Mouse (Mus musculus): ENCODE results near the gene Acnat2. TPM values are rescaled to one million over a fixed set of nuclear protein-coding genes. Genes with fewer than 3 reads are reported as not detected.
"Not testable (repeated sequence)": the region's sequence is repeated elsewhere in the genome, so short reads cannot be mapped to it uniquely, and the experiment has no call there.

Gene Acnat2
- not detected in 2 replicates for polyA plus RNA-seq (2015; fragmentation: Nextera tagmentation; extraction: Ambion mirVana)

GRCm38 (mm10) chr4:49407957-49408356 is at the start of gene Acnat2:
Gene Acnat2 (minus strand): TSS chr4:49408151.
- H3K36me3 ChIP-seq (ENCODE audit: poor library complexity, severe bottlenecking); H3K4me1 ChIP-seq; H3K27ac ChIP-seq; H3K4me3 ChIP-seq; H3K9ac ChIP-seq; H3K4me2 ChIP-seq; H3K27me3 ChIP-seq; ATAC-seq; H3K9me3 ChIP-seq (replicated peaks): not testable (repeated sequence)
- 89% methylated on average over 5 of the region's 5 CpGs for WGBS

- WGBS, result 74% methylated on average over 2 of the region's 2 CpGs
- no peak overlapping the region for H3K9ac ChIP-seq
Measured at GRCm38 (mm10) chr4:49456171-49456570, 48.2 kb upstream of the Acnat2 start.

GRCm38 (mm10) chr4:49451848-49452551 is 44.0 kb upstream of the Acnat2 start:
- 85% methylated on average over 1 of the region's 1 CpGs for WGBS
- H3K9ac ChIP-seq, result no peak overlapping the region
- no peaks in the 10 kb centered on the region for H3K36me3 ChIP-seq (ENCODE audit: poor library complexity, severe bottlenecking)
- no peaks in the 10 kb centered on the region for H3K27me3 ChIP-seq
- no peak overlapping the region for H3K4me3 ChIP-seq
- no peak overlapping the region for H3K4me2 ChIP-seq
- H3K27ac ChIP-seq, result no peak overlapping the region
- H3K4me1 ChIP-seq, result no peaks in the 10 kb centered on the region
- no peaks in the 10 kb centered on the region for H3K9me3 ChIP-seq (replicated peaks)
- no peak for ATAC-seq

More at GRCm38 (mm10) chr4:49456171-49456570, 48.2 kb upstream of the Acnat2 start:
- Histone ChIP-seq H3K4me2 (no peak overlapping the region), H3K27me3 (no peaks in the 10 kb centered on the region), H3K27ac (no peak overlapping the region), H3K9me3 (replicated peaks) (no peaks in the 10 kb centered on the region), H3K4me3 (no peak overlapping the region), H3K4me1 (no peaks in the 10 kb centered on the region), H3K36me3 (ENCODE audit: poor library complexity, severe bottlenecking) (no peaks in the 10 kb centered on the region)
- no peak for ATAC-seq

DNA sequence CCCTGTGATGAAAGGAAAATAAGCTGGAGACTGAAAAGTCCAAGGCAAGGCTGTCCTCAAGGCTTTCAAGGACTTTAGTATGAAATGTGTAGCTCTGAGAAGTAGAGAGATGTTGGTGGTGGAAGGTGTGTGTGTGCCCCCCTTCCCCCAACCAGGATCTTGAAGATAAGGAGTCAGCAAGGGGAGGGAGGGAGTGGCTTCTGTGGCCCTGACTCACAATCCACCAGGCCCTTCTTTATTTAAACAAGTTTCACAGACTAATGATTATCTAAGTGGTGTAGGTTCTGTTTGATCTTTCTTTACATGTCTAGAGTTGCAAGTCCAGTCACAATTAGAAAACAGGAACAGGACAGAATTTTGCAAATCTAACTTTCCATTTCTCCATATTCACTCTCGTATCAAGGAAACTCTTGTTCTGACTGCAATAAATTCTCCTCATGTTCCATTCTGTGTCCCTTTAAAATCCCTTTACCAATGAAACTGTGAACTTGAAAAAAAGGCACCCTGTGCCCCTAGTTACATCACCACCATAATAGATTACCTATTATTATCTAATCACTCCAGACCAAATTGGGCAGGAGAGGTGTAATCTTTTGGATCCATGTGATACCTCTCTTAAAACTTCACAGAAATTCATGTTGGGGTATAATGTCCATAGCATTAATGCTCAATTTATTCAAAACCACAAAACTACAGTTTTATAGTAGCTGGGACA is 43.3 kb upstream of the Acnat2 start:
- WGBS, result 75% methylated on average over 1 of the region's 1 CpGs
- H3K4me2 ChIP-seq; H3K27ac ChIP-seq; H3K4me3 ChIP-seq; H3K36me3 ChIP-seq (ENCODE audit: poor library complexity, severe bottlenecking); ATAC-seq; H3K27me3 ChIP-seq; H3K9me3 ChIP-seq (replicated peaks); H3K4me1 ChIP-seq; H3K9ac ChIP-seq: not testable (repeated sequence)

DNA sequence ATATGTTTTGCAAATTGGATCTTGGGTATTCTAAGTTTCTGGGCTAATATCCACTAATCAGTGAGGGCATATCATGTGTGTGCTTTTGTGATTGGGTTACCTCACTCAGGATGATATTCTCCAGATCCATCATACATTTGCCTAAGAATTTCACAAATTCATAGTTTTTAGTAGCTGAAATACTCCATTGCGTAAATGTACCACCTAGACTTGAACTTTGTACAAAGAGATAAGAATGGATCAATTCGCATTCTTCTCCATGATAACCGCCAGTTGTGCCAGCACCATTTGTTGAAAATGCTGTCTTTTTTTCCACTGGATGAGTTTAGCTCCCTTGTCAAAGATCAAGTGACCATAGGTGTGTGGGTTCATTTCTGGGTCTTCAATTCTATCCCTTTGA is 29.0 kb upstream of the Acnat2 start:
- H3K4me1 ChIP-seq; H3K27me3 ChIP-seq; H3K9me3 ChIP-seq (replicated peaks); H3K27ac ChIP-seq; H3K4me2 ChIP-seq; H3K9ac ChIP-seq; H3K36me3 ChIP-seq (ENCODE audit: poor library complexity, severe bottlenecking); H3K4me3 ChIP-seq; ATAC-seq: not testable (repeated sequence)
- WGBS, result 96% methylated on average over 3 of the region's 3 CpGs

GRCm38 (mm10) chr4:49410151-49410550 is 2.2 kb upstream of the Acnat2 start:
- H3K27ac ChIP-seq; H3K27me3 ChIP-seq; H3K36me3 ChIP-seq (ENCODE audit: poor library complexity, severe bottlenecking); H3K9me3 ChIP-seq (replicated peaks); H3K9ac ChIP-seq; H3K4me3 ChIP-seq; H3K4me1 ChIP-seq; H3K4me2 ChIP-seq; ATAC-seq: not testable (repeated sequence)
- 85% methylated on average over 2 of the region's 2 CpGs for WGBS

- Histone ChIP-seq H3K27ac (no peak overlapping the region), H3K4me2 (no peak overlapping the region), H3K4me1 (no peaks in the 10 kb centered on the region), H3K4me3 (no peak overlapping the region), H3K9me3 (replicated peaks) (no peaks in the 10 kb centered on the region), H3K36me3 (ENCODE audit: poor library complexity, severe bottlenecking) (no peaks in the 10 kb centered on the region), H3K9ac (no peak overlapping the region), H3K27me3 (no peaks in the 10 kb centered on the region)
- WGBS, result 57% methylated on average over 2 of the region's 2 CpGs
- ATAC-seq, result no peak
Measured at GRCm38 (mm10) chr4:49386873-49387272, 21.1 kb downstream of the Acnat2 start.

GRCm38 (mm10) chr4:49383576-49384318 is 24.2 kb downstream of the Acnat2 start:
- not testable (repeated sequence) for H3K36me3 ChIP-seq (ENCODE audit: poor library complexity, severe bottlenecking); H3K27me3 ChIP-seq; H3K4me3 ChIP-seq; H3K9ac ChIP-seq; H3K4me1 ChIP-seq; H3K4me2 ChIP-seq; ATAC-seq; H3K9me3 ChIP-seq (replicated peaks); H3K27ac ChIP-seq
- WGBS, result 88% methylated on average over 2 of the region's 2 CpGs

DNA sequence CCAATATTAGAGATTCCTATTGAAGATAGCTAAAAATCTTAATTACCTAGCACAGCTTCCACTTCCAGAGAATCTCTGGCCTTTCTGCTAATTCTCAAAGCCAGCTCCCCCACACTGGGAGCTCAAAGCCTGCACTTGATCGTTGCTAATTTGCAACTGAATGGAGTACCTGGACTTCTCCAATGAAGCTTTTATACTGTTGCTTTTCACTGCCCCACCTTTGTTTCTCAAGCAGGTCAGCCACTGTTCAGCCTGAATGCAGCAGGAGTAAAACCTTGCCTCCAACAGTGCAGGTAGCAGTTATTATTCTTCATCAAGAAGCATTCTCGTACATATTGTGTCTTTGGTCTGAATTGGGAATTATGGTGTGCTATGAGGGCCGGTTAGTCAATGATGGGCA is 39.9 kb downstream of the Acnat2 start:
- ATAC-seq; H3K27me3 ChIP-seq; H3K4me2 ChIP-seq; H3K9ac ChIP-seq; H3K36me3 ChIP-seq (ENCODE audit: poor library complexity, severe bottlenecking); H3K4me1 ChIP-seq; H3K9me3 ChIP-seq (replicated peaks); H3K4me3 ChIP-seq; H3K27ac ChIP-seq: not testable (repeated sequence)
- WGBS, result 77% methylated on average over 3 of the region's 3 CpGs

GRCm38 (mm10) chr4:49357097-49357496 is 50.9 kb downstream of the Acnat2 start:
- Histone ChIP-seq H3K27ac (no peak overlapping the region), H3K27me3 (no peaks in the 10 kb centered on the region), H3K9ac (no peak overlapping the region), H3K4me1 (no peaks in the 10 kb centered on the region), H3K4me3 (no peak overlapping the region), H3K4me2 (no peak overlapping the region), H3K9me3 (replicated peaks) (no peaks in the 10 kb centered on the region), H3K36me3 (ENCODE audit: poor library complexity, severe bottlenecking) (no peaks in the 10 kb centered on the region)
- WGBS, result 77% methylated on average over 2 of the region's 2 CpGs
- ATAC-seq, result no peak

DNA sequence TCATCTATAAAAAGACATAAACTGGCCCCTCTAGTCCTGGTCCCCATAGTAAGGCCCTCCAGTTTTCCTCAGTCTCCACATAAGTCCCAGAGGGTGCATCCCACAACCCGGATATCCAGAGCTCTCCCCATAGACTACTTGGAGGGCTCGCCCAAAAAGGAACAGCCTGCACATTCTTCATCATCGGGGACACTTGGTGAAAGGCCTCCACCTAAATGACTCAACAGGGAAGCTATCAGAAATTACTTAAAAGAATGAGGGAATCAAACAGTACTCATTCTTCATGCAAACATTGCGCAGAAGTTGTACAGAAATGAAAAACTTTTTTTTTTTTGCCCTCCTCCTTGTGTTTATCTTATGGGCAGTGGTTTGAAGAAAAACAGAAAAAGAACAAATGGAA is 57.5 kb downstream of the Acnat2 start:
- whole genome bisulfite sequencing, result 95% methylated on average over 4 of the region's 4 CpGs
- H3K4me2 ChIP-seq, result no peak overlapping the region
- no peaks in the 10 kb centered on the region for H3K27me3 ChIP-seq
- no peak overlapping the region for H3K27ac ChIP-seq
- no peaks in the 10 kb centered on the region for H3K9me3 ChIP-seq (replicated peaks)
- H3K36me3 ChIP-seq (ENCODE audit: poor library complexity, severe bottlenecking), result no peaks in the 10 kb centered on the region
- no peak for ATAC-seq
- H3K9ac ChIP-seq, result no peak overlapping the region
- no peaks in the 10 kb centered on the region for H3K4me1 ChIP-seq
- no peak overlapping the region for H3K4me3 ChIP-seq

DNA sequence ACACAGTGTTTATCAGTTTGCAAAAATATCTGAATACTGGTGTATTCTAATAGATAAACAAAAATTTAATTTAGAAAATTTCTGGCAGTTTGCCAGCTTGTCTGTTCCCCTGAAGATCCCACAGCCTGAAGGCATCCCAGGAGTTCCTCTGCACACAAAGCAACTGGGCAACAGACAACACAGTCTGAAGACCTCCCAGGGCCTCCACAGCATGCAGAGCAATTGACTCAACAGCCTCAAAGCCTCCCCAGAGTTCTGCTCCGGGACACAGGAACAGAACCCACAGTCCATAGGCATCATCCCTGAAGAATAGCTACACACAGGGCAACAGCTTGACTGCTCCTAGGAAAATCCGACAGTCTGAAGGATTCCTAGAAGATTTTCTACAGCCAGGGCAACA is 59.3 kb downstream of the Acnat2 start:
- no peak overlapping the region for H3K4me2 ChIP-seq
- ATAC-seq, result no peak
- H3K9ac ChIP-seq, result no peak overlapping the region
- 36% methylated on average over 2 of the region's 2 CpGs for WGBS
- no peaks in the 10 kb centered on the region for H3K36me3 ChIP-seq (ENCODE audit: poor library complexity, severe bottlenecking)
- H3K4me1 ChIP-seq, result no peaks in the 10 kb centered on the region
- no peak overlapping the region for H3K27ac ChIP-seq
- H3K27me3 ChIP-seq, result no peaks in the 10 kb centered on the region
- no peaks in the 10 kb centered on the region for H3K9me3 ChIP-seq (replicated peaks)
- no peak overlapping the region for H3K4me3 ChIP-seq
